ENCODE assay signal across 8 mouse cellular contexts in the genomic region with DNA sequence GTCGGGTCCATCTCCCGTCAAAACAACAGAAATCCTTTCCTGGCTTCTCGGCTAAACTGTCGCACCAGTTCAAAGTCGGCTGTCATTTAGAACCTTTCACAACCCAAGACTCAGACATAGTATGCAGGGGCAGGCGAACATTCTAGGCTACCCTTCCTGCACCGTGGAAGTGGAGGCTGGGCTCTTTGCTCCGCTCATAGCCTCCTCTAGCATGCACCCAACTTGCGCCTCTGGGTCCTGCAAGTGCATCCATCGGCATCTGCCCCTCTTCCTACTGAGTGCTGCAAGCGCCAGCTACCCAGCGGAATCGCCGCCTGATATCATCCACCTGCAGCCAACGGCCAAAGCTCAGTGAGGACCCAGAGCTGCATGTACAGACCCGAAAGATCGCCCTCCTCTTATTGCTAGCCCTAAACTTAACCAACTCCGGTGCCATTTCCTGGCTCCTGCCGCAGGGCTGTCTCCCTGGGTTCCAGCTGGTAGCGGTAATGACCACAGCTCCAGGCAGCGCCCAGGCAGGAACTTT. TPM values are rescaled to one million over a fixed set of nuclear protein-coding genes. Genes with fewer than 3 reads are reported as not detected.
DNase-seq lines count a peak whose midpoint lies in the region; ATAC-seq and TF ChIP-seq lines count a peak whose summit lies in the region.

Fat3 (minus strand) TSS at position 100 of the 526 bp plus-strand sequence.

- no peaks in the 10 kb centered on the region for H3K9me3 ChIP-seq in kidney, embryonic 14.5 days (ENCODE audit: control insufficient read depth, low read length)
- H3K9me3 ChIP-seq in liver, embryonic 14.5 days (ENCODE audit: control insufficient read depth, low read length) = no peaks in the 10 kb centered on the region

- no peak for TF ChIP-seq CTCF in brain, embryonic 14.5 days (IDR thresholded peaks at IDR 0.05; ENCODE audit: borderline replicate concordance, extremely low read depth, insufficient read depth, insufficient read length)
- no peak for TF ChIP-seq CTCF in liver, embryonic 14.5 days (IDR thresholded peaks at IDR 0.05; ENCODE audit: low read depth)

- H3K9ac ChIP-seq in kidney, embryonic 14.5 days (ENCODE audit: low read depth, low read length) = peak within 1 kb of the TSS; percentile 69
- no peak within 1 kb of the TSS for H3K9ac ChIP-seq in liver, embryonic 14.5 days (replicated peaks)

- under 1% methylated on average over 21 of the region's 21 CpGs for WGBS in kidney, embryonic 14.5 days
- WGBS in liver, embryonic 14.5 days (ENCODE audit: insufficient replicate concordance) = under 1% methylated on average over 21 of the region's 21 CpGs

- peak within 1 kb of the TSS; percentile 47; the same call in 1 of the 2 replicates for H3K27ac ChIP-seq in kidney, embryonic 14.5 days (ENCODE audit: low read depth, low read length)
- H3K27ac ChIP-seq in liver, embryonic 14.5 days = no peak within 1 kb of the TSS

- 0 out of 2 replicates have a peak, but pooled peaks cover 5% of the 10 kb centered on the region for H3K4me1 ChIP-seq in kidney, embryonic 14.5 days (ENCODE audit: control insufficient read depth, insufficient read depth, low read length)
- H3K4me1 ChIP-seq in liver, embryonic 14.5 days (replicated peaks; ENCODE audit: control insufficient read depth in 2 of 2, insufficient read depth in 2 of 2, low read length in 1 of 2) = no peaks in the 10 kb centered on the region

- no peak for DNase-seq in kidney, adult 8-10 months
- peak; percentile 75 for DNase-seq in brain, embryonic 14.5 days (ENCODE audit: low read depth)
- peak; percentile 10 to 42 for DNase-seq in frontal cortex, adult 2 months (ENCODE audit: extremely low spot score in 1 of 2, low spot score in 1 of 2)
- peak; percentile 33 to 50 for DNase-seq in kidney, postnatal 4 days
- no peak for DNase-seq in liver, embryonic 14.5 days (ENCODE audit: low read depth in 3 of 3, low spot score in 3 of 3)
- DNase-seq in right cerebral cortex, postnatal 10 days (ENCODE audit: low spot score in 2 of 2) = peak; percentile 59 to 67
- DNase-seq in T-cell, adult 2 months (ENCODE audit: low spot score) = no peak

- H3K27me3 ChIP-seq in kidney, embryonic 14.5 days (ENCODE audit: control insufficient read depth, insufficient read depth, low read length) = 0 out of 2 replicates have a peak, but pooled peaks cover 4% of the 10 kb centered on the region
- peaks cover 40% of the 10 kb centered on the region for H3K27me3 ChIP-seq in liver, embryonic 14.5 days (ENCODE audit: control insufficient read depth, insufficient read depth, low read length)

- H3K36me3 ChIP-seq in kidney, embryonic 14.5 days (ENCODE audit: control insufficient read depth, insufficient read depth, low read length) = no peaks in the 10 kb centered on the region
- no peaks in the 10 kb centered on the region for H3K36me3 ChIP-seq in liver, embryonic 14.5 days (replicated peaks; ENCODE audit: control insufficient read depth, insufficient read depth, low read depth)

- H3K4me2 ChIP-seq in kidney, embryonic 14.5 days (replicated peaks; ENCODE audit: low read depth, low read length) = peak within 1 kb of the TSS; percentile 95
- H3K4me2 ChIP-seq in liver, embryonic 14.5 days (ENCODE audit: low read depth) = peak within 1 kb of the TSS; percentile 58

- no peak for TF ChIP-seq EP300 in liver, embryonic 14.5 days (IDR thresholded peaks at IDR 0.05; ENCODE audit: low read depth)

- peak; percentile 13; the same call in 1 of the 2 replicates for ATAC-seq in kidney, embryonic 14.5 days (ENCODE audit: low FRiP score, low TSS enrichment)
- no peak for ATAC-seq in liver, embryonic 14.5 days (ENCODE audit: insufficient read depth)

- TF ChIP-seq POLR2A in brain, embryonic 14.5 days (IDR thresholded peaks at IDR 0.05; ENCODE audit: borderline replicate concordance, extremely low read depth, insufficient read depth, insufficient read length, poor library complexity, severe bottlenecking) = no peak

- H3K4me3 ChIP-seq in kidney, embryonic 14.5 days (ENCODE audit: low read length) = peak within 1 kb of the TSS; percentile 62
- H3K4me3 ChIP-seq in liver, embryonic 14.5 days (ENCODE audit: insufficient read depth in 1 of 2, low read depth in 2 of 2, low read length in 2 of 2) = peak within 1 kb of the TSS; percentile 40

RNA-seq across cellular contexts. Expression of gene Fat3, which starts in this region (rescaled TPM):
- polyA plus RNA-seq in kidney, embryonic 14.5 days (2014; fragmentation: Nextera tagmentation; extraction: Ambion mirVana) = 4.7 and 6.6 TPM in 2 replicates
- polyA plus RNA-seq in brain, embryonic 14.5 days (2012; rRNA removed) = 31.5 and 42.0 TPM in 2 replicates
- 36.8 and 39.0 TPM in 2 replicates for polyA plus RNA-seq in frontal cortex, adult 2 months (2012; rRNA removed)
- polyA plus RNA-seq in liver, embryonic 14.5 days (2012; rRNA removed) = 0.06 and 0.09 TPM in 2 replicates
- 0.13 TPM in 1 of 2 replicates, not detected in the other for polyA plus RNA-seq in liver, embryonic 14.5 days (2014; fragmentation: Nextera tagmentation; extraction: Ambion mirVana)

Comparison
In these comparisons a context has a peak if more than half of its experiments do, and no peak if none do; other contexts are left out.
1. DNase-seq: peak in brain, embryonic 14.5 days (single experiment), frontal cortex, adult 2 months (2 of 2), kidney, postnatal 4 days (2 of 2) and right cerebral cortex, postnatal 10 days (2 of 2); none in kidney, adult 8-10 months (0 of 2), liver, embryonic 14.5 days (0 of 3) and T-cell, adult 2 months (single experiment).